Mouse (Mus musculus) liver, embryonic 12.5 days (tissue): Measurements from ENCODE around the gene Plxna2. TPM values are rescaled to one million over a fixed set of nuclear protein-coding genes. Genes with fewer than 3 reads are reported as not detected.

ENCODE experiments used
- ATAC-seq: fragments of 200-750 bp; cut with Nextera tagmentation; 2 replicates; pipeline ENCODE4 v1.8.0; 2017; ENCODE audit warnings: moderate number of reproducible peaks, mild to moderate bottlenecking, moderate library complexity
- H3K27ac ChIP-seq: fragments of 300-500 bp; sonication (generic); 2 replicates; pipeline ENCODE4 v1.5.1; 2016; ENCODE audit warnings: mild to moderate bottlenecking
- H3K27me3 ChIP-seq: fragments of 300-500 bp; sonication (generic); replicated peaks from 2 replicates; pipeline ENCODE4 v1.6.1; 2016; ENCODE audit warnings: mild to moderate bottlenecking, moderate library complexity
- H3K36me3 ChIP-seq: fragments of 300-500 bp; sonication (generic); 2 replicates; pipeline ENCODE4 v1.6.1; 2016; ENCODE audit warnings: mild to moderate bottlenecking, moderate library complexity
- H3K4me1 ChIP-seq: fragments of 300-500 bp; sonication (generic); 2 replicates; pipeline ENCODE4 v1.6.1; 2016
- H3K4me2 ChIP-seq: fragments of 300-500 bp; sonication (generic); 2 replicates; pipeline ENCODE4 v1.6.1; 2016; ENCODE audit warnings: mild to moderate bottlenecking, moderate library complexity
- H3K4me3 ChIP-seq: fragments of 300-500 bp; sonication (generic); 2 replicates; pipeline ENCODE4 v1.5.1; 2016; ENCODE audit warnings: mild to moderate bottlenecking, moderate library complexity
- H3K9ac ChIP-seq: fragments of 300-500 bp; sonication (generic); 2 replicates; pipeline ENCODE4 v1.6.1; 2016; ENCODE audit warnings: mild to moderate bottlenecking, moderate library complexity
- H3K9me3 ChIP-seq: fragments of 300-500 bp; sonication (generic); replicated peaks from 2 replicates; pipeline ENCODE4 v1.6.1; 2016; ENCODE audit warnings: mild to moderate bottlenecking, moderate library complexity
- WGBS: fragments of 180-500 bp; shearing (Covaris S2); methylation state at CpG from one replicate; pipeline ENCODE4 v1.1.7; 2016; ENCODE audit not compliant: insufficient replicate concordance; 5-methylcytosine and 5-hydroxymethylcytosine counted together
- polyA plus RNA-seq: library from polyadenylated mRNA; unstranded; fragments of >200 nt; fragmentation: Nextera tagmentation; extraction: Ambion mirVana; gene quantifications from 2 replicates; pipeline ENCODE4 v1.2.1, GENCODE M21; 2016

Plxna2 gene
- polyA plus RNA-seq, 1 experiment from 2014 or later: 2.1 TPM

- 70% methylated on average over 2 of the region's 2 CpGs for WGBS
- Histone ChIP-seq H3K9me3 (no peaks in the 10 kb centered on the region), H3K27me3 (no peaks in the 10 kb centered on the region), H3K27ac (no peak overlapping the region), H3K4me1 (no peaks in the 10 kb centered on the region), H3K4me2 (no peak overlapping the region), H3K4me3 (no peak overlapping the region), H3K9ac (no peak overlapping the region), H3K36me3 (no peaks in the 10 kb centered on the region)
- no peak for ATAC-seq
Observed at GRCm38 (mm10) chr1:194697439-194697838, 79.4 kb downstream of the Plxna2 start.

DNA sequence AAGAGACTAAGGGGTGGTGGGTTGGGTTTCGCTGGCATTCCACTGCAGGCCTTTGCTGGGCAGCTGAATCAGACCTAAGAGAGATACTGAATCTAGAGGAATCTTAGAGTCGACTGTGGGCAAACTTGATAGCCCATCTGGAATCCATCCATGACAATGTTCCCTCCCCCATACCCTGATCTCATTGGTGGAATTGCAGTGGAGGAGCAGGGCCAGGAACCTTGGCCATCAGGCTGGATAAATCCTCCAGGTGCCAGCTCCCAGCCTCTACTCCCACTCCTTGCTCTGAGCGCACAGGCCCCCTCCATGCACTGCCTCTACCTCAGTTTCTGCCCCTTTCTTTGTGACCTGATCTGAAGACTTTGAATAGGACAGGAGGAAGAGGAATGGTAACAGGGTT, 81.3 kb downstream of the Plxna2 start:
- 63% methylated on average over 3 of the region's 3 CpGs for WGBS

DNA sequence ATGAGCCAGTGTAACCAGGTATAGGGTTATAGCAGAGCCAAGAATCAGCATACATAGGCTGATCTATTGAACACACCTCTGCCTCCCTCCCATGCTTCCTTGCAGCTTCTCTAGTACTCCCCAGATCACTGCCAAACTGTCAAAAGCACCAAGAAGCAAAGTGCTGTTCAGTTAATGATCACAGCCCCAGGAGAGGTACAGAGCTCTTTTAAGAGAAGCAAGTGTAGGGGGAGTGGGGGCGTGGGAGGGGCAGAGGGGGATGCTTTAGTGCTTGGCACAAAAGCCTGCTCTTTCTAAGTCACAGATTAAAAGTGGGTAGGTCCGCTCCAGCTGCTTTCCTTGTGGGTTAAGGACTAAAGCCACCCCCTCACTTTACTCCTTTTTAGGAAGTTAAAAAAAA, 85.2 kb downstream of the Plxna2 start:
- no peaks in the 10 kb centered on the region for H3K9me3 ChIP-seq

More for the DNA sequence above, 81.3 kb downstream of the Plxna2 start:
- no peaks in the 10 kb centered on the region for H3K4me1 ChIP-seq
- no peaks in the 10 kb centered on the region for H3K27me3 ChIP-seq
- no peak overlapping the region for H3K4me2 ChIP-seq
- no peaks in the 10 kb centered on the region for H3K36me3 ChIP-seq
- H3K9ac ChIP-seq: no peak overlapping the region
- no peak overlapping the region for H3K27ac ChIP-seq
- no peak for ATAC-seq
- H3K9me3 ChIP-seq: no peaks in the 10 kb centered on the region
- no peak overlapping the region for H3K4me3 ChIP-seq

DNA sequence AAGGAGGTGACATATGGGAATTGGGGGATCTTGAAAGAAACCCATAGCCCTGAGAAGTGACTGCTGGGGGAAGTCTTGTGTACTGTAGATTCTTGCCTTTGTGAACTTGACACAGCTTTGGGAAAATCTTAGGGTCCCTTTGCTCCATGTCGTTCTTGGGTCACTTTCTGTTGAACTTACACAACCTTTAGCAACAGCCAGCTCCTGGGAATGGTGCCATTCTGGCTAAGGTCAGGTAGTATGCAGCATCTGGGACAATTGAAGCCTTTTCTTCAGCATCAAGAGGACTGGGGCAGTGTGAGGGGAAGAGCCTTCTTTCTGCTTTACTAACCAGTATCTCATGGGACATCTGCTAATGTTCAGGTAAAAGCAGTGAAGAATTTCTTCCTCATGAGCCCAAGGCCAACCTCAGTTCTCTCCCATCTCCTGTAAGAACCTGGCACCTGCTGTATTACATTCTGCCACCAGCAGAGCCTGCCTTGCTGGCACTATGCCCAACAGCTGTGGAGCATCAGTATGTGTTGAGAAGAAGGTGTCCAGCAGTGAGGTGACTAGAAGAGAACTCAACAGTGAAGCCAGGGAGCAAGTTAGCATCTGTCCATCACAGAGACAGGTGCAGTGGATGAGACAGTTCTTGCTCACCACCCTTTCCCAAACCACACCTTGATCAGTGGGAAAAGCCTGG, 86.3 kb downstream of the Plxna2 start:
- Histone ChIP-seq H3K36me3 (no peaks in the 10 kb centered on the region), H3K27me3 (no peaks in the 10 kb centered on the region), H3K4me2 (no peak overlapping the region), H3K27ac (no peak overlapping the region), H3K9me3 (no peaks in the 10 kb centered on the region), H3K9ac (no peak overlapping the region), H3K4me3 (no peak overlapping the region), H3K4me1 (peaks cover 17% of the 10 kb centered on the region)
- ATAC-seq: no peak
- 55% methylated on average over 1 of the region's 1 CpGs for WGBS

More for the DNA sequence above, 85.2 kb downstream of the Plxna2 start:
- no peak for ATAC-seq
- no peak overlapping the region for H3K9ac ChIP-seq
- no peak overlapping the region for H3K27ac ChIP-seq
- 54% methylated on average over 2 of the region's 2 CpGs for WGBS
- no peak overlapping the region for H3K4me2 ChIP-seq
- no peak overlapping the region for H3K4me3 ChIP-seq
- no peaks in the 10 kb centered on the region for H3K36me3 ChIP-seq
- H3K27me3 ChIP-seq: no peaks in the 10 kb centered on the region
- H3K4me1 ChIP-seq: peaks cover 17% of the 10 kb centered on the region

- peak; percentile 78 for ATAC-seq
- Histone ChIP-seq H3K9me3 (no peaks in the 10 kb centered on the region), H3K27me3 (no peaks in the 10 kb centered on the region), H3K27ac (no peak overlapping the region), H3K4me2 (no peak overlapping the region), H3K9ac (no peak overlapping the region), H3K36me3 (no peaks in the 10 kb centered on the region), H3K4me3 (no peak overlapping the region), H3K4me1 (peaks cover 17% of the 10 kb centered on the region)
- 39% methylated on average over 2 of the region's 2 CpGs for WGBS
Observed at GRCm38 (mm10) chr1:194706566-194706965, 88.5 kb downstream of the Plxna2 start.

GRCm38 (mm10) chr1:194712373-194712772, 94.4 kb downstream of the Plxna2 start:
- WGBS: 44% methylated on average over 2 of the region's 2 CpGs
- Histone ChIP-seq H3K9ac (no peak overlapping the region), H3K9me3 (no peaks in the 10 kb centered on the region), H3K27ac (no peak overlapping the region), H3K4me2 (no peak overlapping the region), H3K36me3 (no peaks in the 10 kb centered on the region), H3K4me3 (no peak overlapping the region), H3K27me3 (no peaks in the 10 kb centered on the region), H3K4me1 (no peaks in the 10 kb centered on the region)
- ATAC-seq: no peak

DNA sequence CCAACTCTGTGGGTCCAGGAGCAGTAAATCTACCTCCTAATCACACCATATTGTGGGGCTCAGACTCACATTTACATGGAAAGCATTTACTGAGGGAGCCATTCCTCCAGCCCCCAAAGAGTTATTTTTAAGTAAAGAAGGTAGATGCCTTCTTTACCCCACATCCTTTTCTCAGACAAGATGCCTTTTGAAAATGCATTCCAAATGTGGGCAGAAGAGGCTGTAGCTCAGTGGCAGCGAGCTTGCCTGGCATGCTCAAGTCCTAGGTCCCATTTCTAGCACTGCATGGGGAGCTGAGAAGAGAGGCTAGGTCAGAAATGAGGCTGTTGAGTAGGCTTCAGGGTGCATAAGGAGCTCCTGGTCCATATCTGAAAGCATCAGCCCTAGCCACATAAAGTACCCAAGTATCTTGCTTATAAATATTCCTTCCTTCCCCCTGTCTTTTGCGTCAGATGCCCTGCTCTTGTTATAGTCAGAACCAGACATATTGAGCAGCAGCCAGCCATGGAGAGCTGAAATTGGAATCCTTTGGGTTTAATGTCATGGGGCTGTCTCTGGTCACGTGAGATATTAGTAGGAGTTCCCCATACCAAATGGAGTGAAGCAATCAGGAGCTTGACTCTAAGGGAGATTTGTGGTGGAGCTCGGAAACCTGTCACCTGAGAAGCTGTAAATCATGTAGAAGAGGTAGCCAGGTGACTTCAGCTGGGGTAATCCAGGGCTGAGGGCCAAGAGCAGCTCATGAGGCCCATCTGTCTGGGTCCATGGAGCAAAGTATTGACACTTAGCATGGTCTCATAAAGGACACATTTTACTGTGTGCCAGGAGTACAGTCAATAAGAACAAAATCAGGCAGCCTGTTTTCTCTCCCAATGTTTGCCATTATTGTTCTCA, 96.4 kb downstream of the Plxna2 start:
- ATAC-seq: no peak
- H3K4me1 ChIP-seq: no peaks in the 10 kb centered on the region
- no peak overlapping the region for H3K9ac ChIP-seq
- H3K4me2 ChIP-seq: no peak overlapping the region
- H3K36me3 ChIP-seq: no peaks in the 10 kb centered on the region
- H3K4me3 ChIP-seq: no peak overlapping the region
- WGBS: 62% methylated on average over 4 of the region's 4 CpGs
- H3K27ac ChIP-seq: no peak overlapping the region
- no peaks in the 10 kb centered on the region for H3K27me3 ChIP-seq
- no peaks in the 10 kb centered on the region for H3K9me3 ChIP-seq

GRCm38 (mm10) chr1:194717451-194717874, 99.4 kb downstream of the Plxna2 start:
- Histone ChIP-seq H3K27ac (no peak overlapping the region), H3K9me3 (no peaks in the 10 kb centered on the region), H3K36me3 (no peaks in the 10 kb centered on the region), H3K9ac (no peak overlapping the region), H3K4me3 (no peak overlapping the region), H3K27me3 (no peaks in the 10 kb centered on the region), H3K4me1 (peaks cover 6% of the 10 kb centered on the region; the same call in 1 of the 2 replicates), H3K4me2 (no peak overlapping the region)
- no peak for ATAC-seq
- WGBS: 72% methylated on average over 1 of the region's 1 CpGs

- Histone ChIP-seq H3K27ac (no peak overlapping the region), H3K4me3 (no peak overlapping the region), H3K4me2 (no peak overlapping the region), H3K36me3 (no peaks in the 10 kb centered on the region), H3K9ac (no peak overlapping the region), H3K9me3 (no peaks in the 10 kb centered on the region), H3K4me1 (peaks cover 6% of the 10 kb centered on the region; the same call in 1 of the 2 replicates), H3K27me3 (no peaks in the 10 kb centered on the region)
- no peak for ATAC-seq
- WGBS: 71% methylated on average over 4 of the region's 4 CpGs
Observed at GRCm38 (mm10) chr1:194720406-194720805, 102.4 kb downstream of the Plxna2 start.

GRCm38 (mm10) chr1:194721260-194721659, 103.2 kb downstream of the Plxna2 start:
- Histone ChIP-seq H3K27ac (no peak overlapping the region), H3K9me3 (no peaks in the 10 kb centered on the region), H3K9ac (no peak overlapping the region), H3K4me3 (no peak overlapping the region), H3K36me3 (no peaks in the 10 kb centered on the region), H3K4me1 (peaks cover 6% of the 10 kb centered on the region; the same call in 1 of the 2 replicates), H3K4me2 (no peak overlapping the region), H3K27me3 (no peaks in the 10 kb centered on the region)
- no peak for ATAC-seq
- 68% methylated on average over 2 of the region's 2 CpGs for WGBS

GRCm38 (mm10) chr1:194722329-194722728, 104.3 kb downstream of the Plxna2 start:
- no peak for ATAC-seq
- no peak overlapping the region for H3K4me3 ChIP-seq
- no peak overlapping the region for H3K27ac ChIP-seq
- H3K4me1 ChIP-seq: peaks cover 6% of the 10 kb centered on the region; the same call in 1 of the 2 replicates
- no peak overlapping the region for H3K9ac ChIP-seq
- no peak overlapping the region for H3K4me2 ChIP-seq
- no peaks in the 10 kb centered on the region for H3K27me3 ChIP-seq
- WGBS: 29% methylated on average over 2 of the region's 2 CpGs
- no peaks in the 10 kb centered on the region for H3K9me3 ChIP-seq
- no peaks in the 10 kb centered on the region for H3K36me3 ChIP-seq

DNA sequence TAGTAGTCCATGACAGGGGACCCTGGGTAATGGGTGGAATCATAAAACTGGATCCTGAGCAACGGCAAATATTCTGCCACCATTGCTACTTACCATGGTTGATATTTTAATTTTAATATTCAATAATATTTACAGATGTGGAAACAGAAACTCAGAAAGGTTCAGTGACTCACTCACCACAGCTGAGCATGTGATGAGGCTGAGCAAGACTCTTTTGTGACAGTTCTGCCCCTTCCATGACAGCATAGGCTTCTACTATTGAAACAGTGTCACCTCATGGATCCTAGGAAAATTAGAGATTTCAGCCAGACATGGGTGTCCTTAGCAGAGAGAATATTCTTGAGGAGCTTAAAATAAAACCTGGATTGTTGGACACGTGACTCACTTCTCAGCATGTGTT, 116.8 kb downstream of the Plxna2 start:
- Histone ChIP-seq H3K4me3 (no peak overlapping the region), H3K4me1 (no peaks in the 10 kb centered on the region), H3K9me3 (no peaks in the 10 kb centered on the region), H3K27ac (no peak overlapping the region), H3K36me3 (no peaks in the 10 kb centered on the region), H3K4me2 (no peak overlapping the region), H3K27me3 (no peaks in the 10 kb centered on the region), H3K9ac (no peak overlapping the region)
- ATAC-seq: no peak
- WGBS: 67% methylated on average over 2 of the region's 2 CpGs
